Mouse (Mus musculus) lung, embryonic 15.5 days (tissue): ENCODE measurements around the gene Tpk1. TPM values are rescaled to one million over a fixed set of nuclear protein-coding genes. Genes with fewer than 3 reads are reported as not detected.
A peak's percentile ranks its signal among the peaks of the same experiment; 100 is the strongest.

ENCODE experiments used
- ATAC-seq: fragments of 200-750 bp; cut with Nextera tagmentation; 2 replicates; pipeline ENCODE4 v1.8.0; 2017; ENCODE audit warnings: moderate number of reproducible peaks, borderline replicate concordance; ENCODE audit not compliant: low FRiP score, low TSS enrichment; ENCODE audit errors: extremely low read depth
- H3K27ac ChIP-seq: fragments of 300-500 bp; sonication (generic); 2 replicates; pipeline ENCODE4 v1.5.1; 2015; ENCODE audit warnings: moderate library complexity, mild to moderate bottlenecking, inconsistent platforms
- H3K27me3 ChIP-seq: fragments of 300-500 bp; sonication (generic); 2 replicates; pipeline ENCODE4 v1.6.1; 2015; ENCODE audit warnings: inconsistent platforms
- H3K36me3 ChIP-seq: fragments of 300-500 bp; sonication (generic); 2 replicates; pipeline ENCODE4 v1.6.1; 2015; ENCODE audit warnings: inconsistent platforms
- H3K4me1 ChIP-seq: fragments of 300-500 bp; sonication (generic); 2 replicates; pipeline ENCODE4 v1.6.1; 2015; ENCODE audit warnings: inconsistent platforms
- H3K4me2 ChIP-seq: fragments of 300-500 bp; sonication (generic); 2 replicates; pipeline ENCODE4 v1.6.1; 2015; ENCODE audit warnings: inconsistent platforms, mild to moderate bottlenecking, moderate library complexity
- H3K4me3 ChIP-seq: fragments of 300-500 bp; sonication (generic); 2 replicates; pipeline ENCODE4 v1.5.1; 2015; ENCODE audit warnings: mild to moderate bottlenecking, inconsistent platforms
- H3K9ac ChIP-seq: fragments of 300-500 bp; sonication (generic); 2 replicates; pipeline ENCODE4 v1.6.1; 2015; ENCODE audit warnings: inconsistent platforms
- H3K9me3 ChIP-seq: fragments of 300-500 bp; sonication (generic); 2 replicates; pipeline ENCODE4 v1.6.1; 2016; ENCODE audit warnings: inconsistent platforms
- WGBS: fragments of 180-500 bp; shearing (Covaris S2); methylation state at CpG from one replicate; pipeline ENCODE4 v1.1.7; 2015; 5-methylcytosine and 5-hydroxymethylcytosine counted together
- polyA plus RNA-seq: library from polyadenylated mRNA; unstranded; fragments of >200 nt; fragmentation: Nextera tagmentation; extraction: Ambion mirVana; gene quantifications from 2 replicates; pipeline ENCODE4 v1.2.1, GENCODE M21; 2015

The Tpk1 gene
- polyA plus RNA-seq, 1 experiment from 2014 or later: 11.5 TPM

- H3K4me3 ChIP-seq: no peak overlapping the region
These were observed 203.2 kb downstream of the Tpk1 start for GRCm38 (mm10) chr6:43462849-43463369.

GRCm38 (mm10) chr6:43462189-43462848 lies 203.8 kb downstream of the Tpk1 start:
- Histone ChIP-seq H3K9me3 (no peaks in the 10 kb centered on the region), H3K27ac (no peak overlapping the region), H3K27me3 (no peaks in the 10 kb centered on the region), H3K9ac (no peak overlapping the region), H3K36me3 (no peaks in the 10 kb centered on the region), H3K4me2 (no peak overlapping the region), H3K4me3 (no peak overlapping the region), H3K4me1 (no peaks in the 10 kb centered on the region)
- 50% methylated on average over 2 of the region's 2 CpGs for WGBS
- no peak for ATAC-seq

More at GRCm38 (mm10) chr6:43462849-43463369, 203.2 kb downstream of the Tpk1 start:
- Histone ChIP-seq H3K36me3 (no peaks in the 10 kb centered on the region), H3K9me3 (no peaks in the 10 kb centered on the region), H3K27ac (no peak overlapping the region), H3K9ac (no peak overlapping the region), H3K27me3 (no peaks in the 10 kb centered on the region), H3K4me1 (no peaks in the 10 kb centered on the region), H3K4me2 (no peak overlapping the region)
- ATAC-seq: no peak
- WGBS: 48% methylated on average over 2 of the region's 2 CpGs

- Histone ChIP-seq H3K27ac (no peak overlapping the region), H3K9me3 (no peaks in the 10 kb centered on the region), H3K4me1 (no peaks in the 10 kb centered on the region), H3K27me3 (no peaks in the 10 kb centered on the region), H3K4me2 (no peak overlapping the region), H3K36me3 (no peaks in the 10 kb centered on the region), H3K9ac (no peak overlapping the region), H3K4me3 (no peak overlapping the region)
- no peak for ATAC-seq
- 70% methylated on average over 2 of the region's 2 CpGs for WGBS
These were observed 207.0 kb downstream of the Tpk1 start for GRCm38 (mm10) chr6:43459082-43459481.

GRCm38 (mm10) chr6:43457989-43458388 lies 208.1 kb downstream of the Tpk1 start:
- Histone ChIP-seq H3K4me2 (no peak overlapping the region), H3K36me3 (no peaks in the 10 kb centered on the region), H3K27ac (no peak overlapping the region), H3K27me3 (no peaks in the 10 kb centered on the region), H3K4me1 (no peaks in the 10 kb centered on the region), H3K4me3 (no peak overlapping the region), H3K9me3 (no peaks in the 10 kb centered on the region), H3K9ac (no peak overlapping the region)
- ATAC-seq: no peak
- WGBS: 76% methylated on average over 2 of the region's 2 CpGs

GRCm38 (mm10) chr6:43449498-43449897 lies 216.6 kb downstream of the Tpk1 start:
- WGBS: 81% methylated on average over 2 of the region's 2 CpGs

GRCm38 (mm10) chr6:43445856-43446255 lies 220.2 kb downstream of the Tpk1 start:
- ATAC-seq: no peak
- H3K4me2 ChIP-seq: no peak overlapping the region
- H3K4me1 ChIP-seq: no peaks in the 10 kb centered on the region
- H3K27ac ChIP-seq: no peak overlapping the region
- no peaks in the 10 kb centered on the region for H3K36me3 ChIP-seq
- H3K4me3 ChIP-seq: no peak overlapping the region
- H3K9me3 ChIP-seq: no peaks in the 10 kb centered on the region
- WGBS: 87% methylated on average over 2 of the region's 2 CpGs
- H3K9ac ChIP-seq: no peak overlapping the region
- H3K27me3 ChIP-seq: no peaks in the 10 kb centered on the region

More at GRCm38 (mm10) chr6:43449498-43449897, 216.6 kb downstream of the Tpk1 start:
- no peaks in the 10 kb centered on the region for H3K36me3 ChIP-seq
- no peak overlapping the region for H3K27ac ChIP-seq
- H3K4me1 ChIP-seq: no peaks in the 10 kb centered on the region
- no peak overlapping the region for H3K4me2 ChIP-seq
- no peak for ATAC-seq
- no peaks in the 10 kb centered on the region for H3K27me3 ChIP-seq
- H3K9me3 ChIP-seq: no peaks in the 10 kb centered on the region
- H3K9ac ChIP-seq: no peak overlapping the region
- no peak overlapping the region for H3K4me3 ChIP-seq

- Histone ChIP-seq H3K27ac (no peak overlapping the region), H3K36me3 (no peaks in the 10 kb centered on the region), H3K4me1 (no peaks in the 10 kb centered on the region), H3K4me3 (no peak overlapping the region), H3K27me3 (no peaks in the 10 kb centered on the region), H3K4me2 (no peak overlapping the region), H3K9ac (no peak overlapping the region), H3K9me3 (no peaks in the 10 kb centered on the region)
- no peak for ATAC-seq
- WGBS: 83% methylated on average over 3 of the region's 3 CpGs
These were observed 223.9 kb downstream of the Tpk1 start for GRCm38 (mm10) chr6:43442191-43442590.

GRCm38 (mm10) chr6:43435987-43436541 lies 230.0 kb downstream of the Tpk1 start:
- Histone ChIP-seq H3K9me3 (no peaks in the 10 kb centered on the region), H3K4me3 (no peak overlapping the region), H3K36me3 (no peaks in the 10 kb centered on the region), H3K4me2 (no peak overlapping the region), H3K4me1 (no peaks in the 10 kb centered on the region), H3K9ac (no peak overlapping the region), H3K27me3 (no peaks in the 10 kb centered on the region), H3K27ac (no peak overlapping the region)
- 65% methylated on average over 2 of the region's 2 CpGs for WGBS
- ATAC-seq: no peak

- ATAC-seq: no peak
- WGBS: 74% methylated on average over 1 of the region's 1 CpGs
These were observed 231.7 kb downstream of the Tpk1 start for GRCm38 (mm10) chr6:43434365-43434764.

GRCm38 (mm10) chr6:43424978-43425377 lies 241.1 kb downstream of the Tpk1 start:
- no peaks in the 10 kb centered on the region for H3K36me3 ChIP-seq
- no peak overlapping the region for H3K9ac ChIP-seq
- no peak overlapping the region for H3K4me3 ChIP-seq
- H3K4me2 ChIP-seq: no peak overlapping the region
- H3K27me3 ChIP-seq: no peaks in the 10 kb centered on the region
- H3K27ac ChIP-seq: no peak overlapping the region
- no peaks in the 10 kb centered on the region for H3K9me3 ChIP-seq
- WGBS: 32% methylated on average over 4 of the region's 4 CpGs
- H3K4me1 ChIP-seq: no peaks in the 10 kb centered on the region; the same call in 1 of the 2 replicates
- ATAC-seq: no peak

More at GRCm38 (mm10) chr6:43434365-43434764, 231.7 kb downstream of the Tpk1 start:
- Histone ChIP-seq H3K9ac (no peak overlapping the region), H3K4me3 (no peak overlapping the region), H3K36me3 (no peaks in the 10 kb centered on the region), H3K9me3 (no peaks in the 10 kb centered on the region), H3K27me3 (no peaks in the 10 kb centered on the region), H3K4me1 (no peaks in the 10 kb centered on the region), H3K4me2 (no peak overlapping the region), H3K27ac (no peak overlapping the region)

GRCm38 (mm10) chr6:43420358-43420979 lies 245.6 kb downstream of the Tpk1 start:
- Histone ChIP-seq H3K27me3 (no peaks in the 10 kb centered on the region), H3K36me3 (no peaks in the 10 kb centered on the region), H3K27ac (no peak overlapping the region), H3K9me3 (no peaks in the 10 kb centered on the region), H3K9ac (no peak overlapping the region), H3K4me2 (no peak overlapping the region), H3K4me1 (no peaks in the 10 kb centered on the region; the same call in 1 of the 2 replicates), H3K4me3 (no peak overlapping the region)
- 67% methylated on average over 7 of the region's 7 CpGs for WGBS
- peak; percentile 73; the same call in 1 of the 2 replicates for ATAC-seq

GRCm38 (mm10) chr6:43408949-43409348 lies 257.1 kb downstream of the Tpk1 start:
- no peaks in the 10 kb centered on the region for H3K36me3 ChIP-seq
- H3K4me2 ChIP-seq: no peak overlapping the region
- H3K9ac ChIP-seq: no peak overlapping the region
- H3K27me3 ChIP-seq: no peaks in the 10 kb centered on the region
- H3K4me3 ChIP-seq: no peak overlapping the region
- WGBS: 70% methylated on average over 1 of the region's 1 CpGs
- no peak overlapping the region for H3K27ac ChIP-seq
- no peak; the same call in 1 of the 2 replicates for ATAC-seq
- no peaks in the 10 kb centered on the region for H3K4me1 ChIP-seq
- no peaks in the 10 kb centered on the region for H3K9me3 ChIP-seq
